Mouse (Mus musculus) C2C12 (cell line): ENCODE data around the gene Rnase1. TPM values are rescaled to one million over a fixed set of nuclear protein-coding genes. Genes with fewer than 3 reads are reported as not detected.

Experiments
- H3K27me3 ChIP-seq: one replicate; pipeline ENCODE4 v1.6.1; 2011; ENCODE audit not compliant: control insufficient read depth, insufficient read depth, insufficient read length
- H3K36me3 ChIP-seq: one replicate; pipeline ENCODE4 v1.6.1; 2011; ENCODE audit not compliant: control insufficient read depth, insufficient read depth
- H3K4me3 ChIP-seq: one replicate; pipeline ENCODE4 v1.5.1; 2011; ENCODE audit warnings: mild to moderate bottlenecking, control low read depth; ENCODE audit not compliant: poor library complexity, insufficient read depth, severe bottlenecking
- H3K79me2 ChIP-seq: one replicate; pipeline ENCODE4 v1.6.1; 2011; ENCODE audit not compliant: control insufficient read depth, insufficient read depth
- H3K79me3 ChIP-seq: one replicate; pipeline ENCODE4 v1.6.1; 2011; ENCODE audit warnings: low read depth, control low read depth
- H3ac ChIP-seq: one replicate; pipeline ENCODE3; 2011; ENCODE audit warnings: low read depth; ENCODE audit not compliant: control insufficient read depth, insufficient read length
- CEBPB ChIP-seq: IDR thresholded peaks from one replicate; pipeline ENCODE4 v1.6.1; 2011; ENCODE audit warnings: low read depth, mild to moderate bottlenecking, control low read depth, moderate library complexity
- CTCF ChIP-seq: IDR thresholded peaks from one replicate; pipeline ENCODE4 v1.5.1; 2011; ENCODE audit not compliant: control insufficient read depth, insufficient read depth, insufficient read length
- FOSL1 ChIP-seq: IDR thresholded peaks from one replicate; pipeline ENCODE4 v1.8.0; 2011; ENCODE audit warnings: mild to moderate bottlenecking, low read length; ENCODE audit not compliant: poor library complexity, insufficient read depth, severe bottlenecking
- MAX ChIP-seq: IDR thresholded peaks from one replicate; pipeline ENCODE4 v1.6.1; 2011; ENCODE audit warnings: mild to moderate bottlenecking, control low read depth
- MYOD1 ChIP-seq: IDR thresholded peaks from one replicate; pipeline ENCODE4 v1.6.1; 2011; ENCODE audit warnings: low read depth; ENCODE audit not compliant: control insufficient read depth, insufficient read length
- MYOG ChIP-seq: IDR thresholded peaks from one replicate; pipeline ENCODE4 v1.6.1; 2011; ENCODE audit not compliant: control insufficient read depth, insufficient read length; ENCODE audit errors: extremely low read depth
- USF1 ChIP-seq: IDR thresholded peaks from one replicate; pipeline ENCODE4 v1.6.1; 2011; ENCODE audit warnings: low read depth, mild to moderate bottlenecking, control low read depth, moderate library complexity
- polyA plus RNA-seq: library from polyadenylated mRNA; unstranded; fragments of >200 nt; fragmentation: generic; extraction: Trizol; gene quantifications from one replicate; pipeline ENCODE4 v1.2.1, GENCODE M21; 2012; ENCODE audit warnings: missing spikeins

The Rnase1 gene
- polyA plus RNA-seq, 1 experiment = not detected

- Histone ChIP-seq H3K36me3 (no peaks in the 10 kb centered on the region), H3K79me2 (no peaks in the 10 kb centered on the region), H3K27me3 (no peaks in the 10 kb centered on the region), H3K79me3 (no peaks in the 10 kb centered on the region), H3ac (no peak overlapping the region), H3K4me3 (no peak overlapping the region)
- no peak for TF ChIP-seq USF1
- no peak for TF ChIP-seq CEBPB
- TF ChIP-seq MYOD1 = no peak
These were observed 5.8 kb upstream of the Rnase1 start for GRCm38 (mm10) chr14:51152249-51152870.

- Histone ChIP-seq H3K79me2 (no peaks in the 10 kb centered on the region), H3K4me3 (no peak overlapping the region), H3ac (no peak overlapping the region), H3K27me3 (peaks cover 3% of the 10 kb centered on the region), H3K79me3 (no peaks in the 10 kb centered on the region), H3K36me3 (no peaks in the 10 kb centered on the region)
- TF ChIP-seq FOSL1 = no peak
- no peak for TF ChIP-seq MYOD1
- TF ChIP-seq CTCF = no peak
- no peak for TF ChIP-seq MYOG
- no peak for TF ChIP-seq MAX
- TF ChIP-seq USF1 = no peak
- TF ChIP-seq CEBPB = no peak
These were observed 3.7 kb upstream of the Rnase1 start for GRCm38 (mm10) chr14:51150206-51150831.

- H3ac ChIP-seq = no peak overlapping the region
- H3K79me2 ChIP-seq = no peaks in the 10 kb centered on the region
- H3K36me3 ChIP-seq = no peaks in the 10 kb centered on the region
- peaks cover 4% of the 10 kb centered on the region for H3K27me3 ChIP-seq
- TF ChIP-seq CTCF (no peak), CEBPB (no peak), MYOD1 (no peak), FOSL1 (no peak), USF1 (no peak), MYOG (no peak), MAX (no peak)
- no peak overlapping the region for H3K4me3 ChIP-seq
- H3K79me3 ChIP-seq = no peaks in the 10 kb centered on the region
These were observed 2.6 kb upstream of the Rnase1 start for GRCm38 (mm10) chr14:51149164-51149563.

- TF ChIP-seq MYOG = no peak
- TF ChIP-seq CEBPB = no peak
- no peak for TF ChIP-seq CTCF
- TF ChIP-seq FOSL1 = no peak
- no peak for TF ChIP-seq MYOD1
- TF ChIP-seq MAX = no peak
- TF ChIP-seq USF1 = no peak
- no peak overlapping the region for H3K4me3 ChIP-seq
These were observed 1.4 kb upstream of the Rnase1 start for GRCm38 (mm10) chr14:51148006-51148405.

DNA sequence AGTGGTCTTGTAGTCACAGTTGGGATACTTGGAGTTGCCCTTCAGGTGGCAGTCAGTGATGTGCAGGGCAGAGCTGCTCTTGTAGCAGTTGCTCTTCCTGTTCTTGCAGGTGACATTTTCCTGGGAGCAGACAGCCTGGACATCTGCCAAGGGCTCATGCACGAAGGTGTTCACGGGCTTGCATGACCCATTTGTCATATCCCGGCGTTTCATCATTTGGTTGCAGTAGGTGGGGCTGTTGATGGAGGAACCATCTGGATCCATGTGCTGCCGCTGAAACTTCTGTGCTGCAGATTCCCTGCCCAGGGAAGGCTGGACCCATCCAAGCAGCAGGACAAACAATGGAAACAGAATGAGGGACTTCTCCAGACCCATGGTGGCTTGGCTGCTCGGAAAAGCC, 1.1 kb downstream of the Rnase1 start:
- peaks cover 4% of the 10 kb centered on the region for H3K27me3 ChIP-seq
- H3ac ChIP-seq = no peak overlapping the region
- H3K79me2 ChIP-seq = no peaks in the 10 kb centered on the region
- H3K4me3 ChIP-seq = no peak overlapping the region
- TF ChIP-seq FOSL1 = no peak
- TF ChIP-seq MYOG = no peak
- TF ChIP-seq USF1 = no peak
- no peak for TF ChIP-seq CTCF
- TF ChIP-seq MAX = no peak
- TF ChIP-seq CEBPB = no peak
- no peak for TF ChIP-seq MYOD1
- H3K79me3 ChIP-seq = no peaks in the 10 kb centered on the region
- H3K36me3 ChIP-seq = no peaks in the 10 kb centered on the region

More at GRCm38 (mm10) chr14:51148006-51148405, 1.4 kb upstream of the Rnase1 start:
- Histone ChIP-seq H3K79me3 (no peaks in the 10 kb centered on the region), H3K27me3 (peaks cover 4% of the 10 kb centered on the region), H3K36me3 (no peaks in the 10 kb centered on the region), H3K79me2 (no peaks in the 10 kb centered on the region), H3ac (no peak overlapping the region)

DNA sequence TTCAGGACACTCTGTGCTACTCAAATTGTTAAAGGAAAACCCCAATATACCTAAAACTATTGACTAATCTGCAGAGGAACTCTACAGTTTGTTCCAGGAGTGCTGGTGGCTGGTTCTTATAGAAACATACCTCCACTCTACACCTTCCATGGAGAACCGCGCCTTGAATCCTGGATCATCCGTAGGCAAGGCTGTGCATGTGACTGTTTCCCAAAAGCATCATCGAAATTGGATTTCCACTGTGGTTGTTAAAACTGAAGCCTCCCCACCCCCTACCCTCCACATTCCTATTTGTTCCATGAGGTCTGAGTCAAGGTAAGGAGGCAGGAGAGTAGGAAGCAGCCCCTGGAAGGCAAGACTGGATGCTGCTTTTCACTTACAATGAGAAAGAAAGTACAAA, 2.1 kb downstream of the Rnase1 start:
- Histone ChIP-seq H3K79me2 (no peaks in the 10 kb centered on the region), H3K27me3 (peaks cover 4% of the 10 kb centered on the region), H3K4me3 (no peak overlapping the region), H3K36me3 (no peaks in the 10 kb centered on the region), H3K79me3 (no peaks in the 10 kb centered on the region), H3ac (no peak overlapping the region)
- TF ChIP-seq USF1 (no peak), CTCF (no peak), MAX (no peak), MYOD1 (no peak), MYOG (no peak), CEBPB (no peak), FOSL1 (no peak)
